Mouse (Mus musculus) forebrain, embryonic 16.5 days (tissue): ENCODE data around the gene Ehhadh. TPM values are rescaled to one million over a fixed set of nuclear protein-coding genes. Genes with fewer than 3 reads are reported as not detected.

Experiments used
- ATAC-seq: fragments of 200-750 bp; cut with Nextera tagmentation; 2 replicates; pipeline ENCODE4 v1.8.0; 2017; ENCODE audit warnings: mild to moderate bottlenecking, moderate library complexity
- H3K27ac ChIP-seq: fragments of 300-500 bp; sonication (generic); 2 replicates; pipeline ENCODE4 v1.5.1; 2014; ENCODE audit warnings: low read length, control low read depth
- H3K27me3 ChIP-seq: fragments of 300-500 bp; sonication (generic); replicated peaks from 2 replicates; pipeline ENCODE4 v1.6.1; 2014; ENCODE audit warnings: low read length; ENCODE audit not compliant: control insufficient read depth, insufficient read depth
- H3K36me3 ChIP-seq: fragments of 300-500 bp; sonication (generic); 2 replicates; pipeline ENCODE4 v1.6.1; 2014; ENCODE audit not compliant: control insufficient read depth, insufficient read depth
- H3K4me1 ChIP-seq: fragments of 300-500 bp; sonication (generic); replicated peaks from 2 replicates; pipeline ENCODE4 v1.6.1; 2014; ENCODE audit warnings: low read length; ENCODE audit not compliant: control insufficient read depth, insufficient read depth
- H3K4me2 ChIP-seq: fragments of 300-500 bp; sonication (generic); 2 replicates; pipeline ENCODE4 v1.6.1; 2014; ENCODE audit warnings: mild to moderate bottlenecking, low read length, control low read depth
- H3K4me3 ChIP-seq: fragments of 300-500 bp; sonication (generic); replicated peaks from 2 replicates; pipeline ENCODE4 v1.5.1; 2014; ENCODE audit warnings: mild to moderate bottlenecking, low read length, control low read depth
- H3K9ac ChIP-seq: fragments of 300-500 bp; sonication (generic); replicated peaks from 2 replicates; pipeline ENCODE4 v1.6.1; 2014; ENCODE audit warnings: low read depth, low read length, control low read depth
- H3K9me3 ChIP-seq: fragments of 300-500 bp; sonication (generic); 2 replicates; pipeline ENCODE4 v1.6.1; 2016; ENCODE audit warnings: low read length; ENCODE audit not compliant: control insufficient read depth
- WGBS: fragments of 180-500 bp; shearing (Covaris S2); extraction: QIAGEN DNeasy Blood & Tissue Kit; methylation state at CpG from one replicate; pipeline ENCODE4 v1.1.7; 2014; 5-methylcytosine and 5-hydroxymethylcytosine counted together
- polyA plus RNA-seq: library from polyadenylated mRNA; unstranded; fragments of >200 nt; fragmentation: Nextera tagmentation; extraction: Ambion mirVana; gene quantifications from 2 replicates; pipeline ENCODE4 v1.2.1, GENCODE M21; 2015

The Ehhadh gene
- 0.83 and 1.1 TPM in 2 replicates for polyA plus RNA-seq

GRCm38 (mm10) chr16:21787516-21788353 is at the start of gene Ehhadh:
TSS of gene Ehhadh (minus strand) at chr16:21787807.
- Histone ChIP-seq H3K4me3 (peak within 1 kb of the TSS; percentile 52), H3K4me1 (peaks cover 10% of the 10 kb centered on the region; the same call in 1 of the 2 replicates), H3K36me3 (no peaks in the 10 kb centered on the region), H3K27ac (no peak within 1 kb of the TSS), H3K4me2 (peak within 1 kb of the TSS; percentile 76), H3K27me3 (no peaks in the 10 kb centered on the region), H3K9me3 (no peaks in the 10 kb centered on the region), H3K9ac (peak within 1 kb of the TSS; percentile 70)
- 7% methylated on average over 28 of the region's 28 CpGs for WGBS
- ATAC-seq: peak; percentile 93

GRCm38 (mm10) chr16:21836311-21837072 is 48.9 kb upstream of the Ehhadh start:
- no peak overlapping the region for H3K4me2 ChIP-seq
- no peak overlapping the region for H3K27ac ChIP-seq
- H3K4me1 ChIP-seq: no peaks in the 10 kb centered on the region
- H3K9ac ChIP-seq: no peak overlapping the region
- WGBS: 65% methylated on average over 7 of the region's 7 CpGs
- peak; percentile 91 for ATAC-seq
- no peak overlapping the region for H3K4me3 ChIP-seq
- H3K9me3 ChIP-seq: no peaks in the 10 kb centered on the region
- H3K36me3 ChIP-seq: no peaks in the 10 kb centered on the region
- H3K27me3 ChIP-seq: no peaks in the 10 kb centered on the region

GRCm38 (mm10) chr16:21835584-21835931 is 48.0 kb upstream of the Ehhadh start:
- Histone ChIP-seq H3K36me3 (no peaks in the 10 kb centered on the region), H3K27ac (no peak overlapping the region), H3K4me1 (no peaks in the 10 kb centered on the region), H3K27me3 (no peaks in the 10 kb centered on the region), H3K9ac (no peak overlapping the region), H3K4me2 (no peak overlapping the region), H3K4me3 (no peak overlapping the region), H3K9me3 (no peaks in the 10 kb centered on the region)
- ATAC-seq: no peak
- WGBS: 41% methylated on average over 7 of the region's 7 CpGs

GRCm38 (mm10) chr16:21834866-21835583 is 47.4 kb upstream of the Ehhadh start:
- 86% methylated on average over 8 of the region's 8 CpGs for WGBS

GRCm38 (mm10) chr16:21833970-21834369 is 46.4 kb upstream of the Ehhadh start:
- WGBS: 73% methylated on average over 10 of the region's 10 CpGs

More at GRCm38 (mm10) chr16:21834866-21835583, 47.4 kb upstream of the Ehhadh start:
- ATAC-seq: no peak
- H3K4me1 ChIP-seq: no peaks in the 10 kb centered on the region
- no peaks in the 10 kb centered on the region for H3K9me3 ChIP-seq
- no peak overlapping the region for H3K4me2 ChIP-seq
- no peaks in the 10 kb centered on the region for H3K27me3 ChIP-seq
- no peaks in the 10 kb centered on the region for H3K36me3 ChIP-seq
- H3K27ac ChIP-seq: no peak overlapping the region
- no peak overlapping the region for H3K9ac ChIP-seq
- no peak overlapping the region for H3K4me3 ChIP-seq

GRCm38 (mm10) chr16:21833469-21833868 is 45.9 kb upstream of the Ehhadh start:
- Histone ChIP-seq H3K36me3 (no peaks in the 10 kb centered on the region), H3K4me3 (no peak overlapping the region), H3K4me1 (no peaks in the 10 kb centered on the region), H3K9me3 (no peaks in the 10 kb centered on the region), H3K27me3 (no peaks in the 10 kb centered on the region), H3K27ac (no peak overlapping the region), H3K4me2 (no peak overlapping the region), H3K9ac (no peak overlapping the region)
- ATAC-seq: no peak
- 64% methylated on average over 1 of the region's 1 CpGs for WGBS

More at GRCm38 (mm10) chr16:21833970-21834369, 46.4 kb upstream of the Ehhadh start:
- Histone ChIP-seq H3K4me3 (no peak overlapping the region), H3K27ac (no peak overlapping the region), H3K36me3 (no peaks in the 10 kb centered on the region), H3K9me3 (no peaks in the 10 kb centered on the region), H3K27me3 (no peaks in the 10 kb centered on the region), H3K9ac (no peak overlapping the region), H3K4me1 (no peaks in the 10 kb centered on the region), H3K4me2 (no peak overlapping the region)
- no peak for ATAC-seq

GRCm38 (mm10) chr16:21831764-21832163 is 44.2 kb upstream of the Ehhadh start:
- 80% methylated on average over 5 of the region's 5 CpGs for WGBS
- no peak overlapping the region for H3K4me2 ChIP-seq
- H3K4me1 ChIP-seq: no peaks in the 10 kb centered on the region
- no peaks in the 10 kb centered on the region for H3K36me3 ChIP-seq
- H3K27me3 ChIP-seq: no peaks in the 10 kb centered on the region
- no peak overlapping the region for H3K4me3 ChIP-seq
- no peaks in the 10 kb centered on the region for H3K9me3 ChIP-seq
- no peak for ATAC-seq
- H3K9ac ChIP-seq: no peak overlapping the region
- no peak overlapping the region for H3K27ac ChIP-seq

GRCm38 (mm10) chr16:21830784-21831183 is 43.2 kb upstream of the Ehhadh start:
- no peak overlapping the region for H3K27ac ChIP-seq
- H3K9me3 ChIP-seq: no peaks in the 10 kb centered on the region
- H3K4me3 ChIP-seq: no peak overlapping the region
- no peak overlapping the region for H3K9ac ChIP-seq
- WGBS: 75% methylated on average over 6 of the region's 6 CpGs
- no peaks in the 10 kb centered on the region for H3K4me1 ChIP-seq
- H3K4me2 ChIP-seq: no peak overlapping the region
- ATAC-seq: no peak
- no peaks in the 10 kb centered on the region for H3K27me3 ChIP-seq
- no peaks in the 10 kb centered on the region for H3K36me3 ChIP-seq

GRCm38 (mm10) chr16:21829711-21830110 is 42.1 kb upstream of the Ehhadh start:
- H3K4me3 ChIP-seq: no peak overlapping the region
- no peaks in the 10 kb centered on the region for H3K9me3 ChIP-seq
- no peak for ATAC-seq
- 43% methylated on average over 5 of the region's 5 CpGs for WGBS
- no peaks in the 10 kb centered on the region for H3K36me3 ChIP-seq
- no peaks in the 10 kb centered on the region for H3K4me1 ChIP-seq
- no peak overlapping the region for H3K9ac ChIP-seq
- H3K27ac ChIP-seq: no peak overlapping the region
- H3K27me3 ChIP-seq: no peaks in the 10 kb centered on the region
- no peak overlapping the region for H3K4me2 ChIP-seq
